Mouse (Mus musculus) central nervous system, embryonic 11.5 days (tissue): ENCODE results near the gene L3mbtl4. TPM values are rescaled to one million over a fixed set of nuclear protein-coding genes. Genes with fewer than 3 reads are reported as not detected.

Experiments used
- polyA plus RNA-seq: library from polyadenylated mRNA; depleted of rRNA; stranded (reverse); fragments of >200 nt; gene quantifications from 2 replicates; pipeline ENCODE4 v1.2.3, GENCODE M21; 2012; rRNA removed

L3mbtl4 gene
- polyA plus RNA-seq: 0.13 and 0.16 TPM in 2 replicates

DNA sequence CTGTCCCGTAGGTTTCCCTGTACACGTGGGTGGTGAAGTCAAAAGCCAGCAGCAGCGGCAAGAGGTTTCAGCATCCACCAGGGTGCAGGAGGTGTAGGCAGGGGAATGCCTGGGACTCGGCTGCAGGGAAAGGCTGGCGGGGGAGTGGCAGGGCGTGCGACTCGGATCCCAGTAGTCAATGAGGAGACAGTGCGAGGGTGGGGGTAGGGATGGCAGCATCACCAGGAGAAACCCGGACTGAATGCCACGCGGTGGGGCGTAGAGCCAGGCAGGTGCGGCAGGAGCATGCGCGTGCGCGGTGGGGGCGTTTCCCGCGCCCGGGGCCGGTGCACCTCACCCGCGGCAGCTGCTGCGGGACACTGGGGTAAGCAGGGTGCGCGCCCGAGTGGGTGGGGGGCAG is at the start of gene L3mbtl4:
Gene L3mbtl4 (plus strand): TSS at position 271 of the 400 bp plus-strand sequence.

DNA sequence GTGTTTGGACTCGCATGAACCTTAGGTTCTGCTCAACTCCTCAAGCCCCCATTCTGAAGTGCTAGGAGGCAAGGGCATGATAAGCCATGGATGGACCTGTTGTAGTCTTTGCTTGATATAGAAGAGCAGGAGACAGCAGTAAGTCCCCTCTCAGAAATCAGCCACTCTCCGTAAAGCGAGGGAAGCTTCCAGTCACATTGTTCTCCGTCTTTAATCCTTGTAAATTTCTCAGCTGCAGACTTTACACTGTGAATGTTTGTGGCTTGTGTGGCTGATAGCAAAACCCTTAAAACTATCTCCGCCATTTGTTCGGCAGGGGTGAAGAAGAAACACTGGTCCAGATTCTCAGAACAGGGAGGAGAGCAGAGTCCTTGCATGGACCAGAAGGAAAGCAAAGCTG is 552.7 kb downstream of the L3mbtl4 start, which contains the start of gene Tmem200c:
Gene Tmem200c (plus strand): TSS at position 301 of the 400 bp plus-strand sequence.

